Mouse (Mus musculus): Measurements from ENCODE around the gene Ptprn.

DNA sequence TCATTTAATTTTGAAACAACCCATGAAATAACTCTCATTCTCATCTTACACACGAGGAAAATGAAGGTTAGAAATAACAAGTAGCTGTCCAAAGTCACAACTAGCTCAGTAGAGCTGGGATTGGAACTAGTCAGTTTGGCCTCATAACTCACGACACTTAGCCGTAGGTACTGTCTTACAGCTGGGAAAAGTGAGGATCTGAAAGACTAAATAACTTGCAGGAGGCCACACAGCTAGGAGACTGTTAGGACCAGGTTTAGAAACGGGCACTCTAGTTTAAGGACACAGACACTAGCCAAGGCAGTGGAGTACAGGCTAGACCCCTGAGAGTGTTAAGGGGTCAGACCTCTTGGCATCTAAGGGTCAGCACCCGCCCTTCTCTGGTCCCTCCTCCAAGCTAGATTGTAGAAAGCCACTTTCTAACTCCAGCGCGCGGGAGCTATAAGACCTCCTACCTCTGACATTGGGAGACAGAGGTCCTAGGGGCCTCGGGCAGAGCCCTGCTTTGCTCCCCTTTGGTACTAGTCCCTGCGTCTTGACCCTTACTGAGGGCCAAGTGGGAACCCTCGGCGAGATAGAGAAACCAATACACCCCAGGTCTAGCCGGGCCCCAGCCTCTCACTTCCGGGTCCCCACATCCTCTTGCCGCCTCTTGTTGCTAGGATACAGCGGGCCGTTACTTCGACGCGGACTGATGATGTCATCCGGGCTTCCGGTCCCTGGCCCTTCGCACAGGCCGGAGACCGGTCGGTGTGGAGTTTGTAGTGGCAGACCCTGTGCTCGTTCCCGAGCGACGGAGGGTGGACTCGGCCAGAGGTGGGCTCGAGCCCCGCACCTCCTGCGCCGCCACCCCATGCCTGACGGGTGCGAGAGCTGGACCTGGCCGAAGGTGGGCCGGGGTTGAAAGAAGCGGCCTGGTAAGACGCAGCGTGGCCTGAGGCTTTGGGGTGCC lies 53.9 kb downstream of the Ptprn start, which contains the start of the genes Glb1l and Stk16:
- TF ChIP-seq CTCF (IDR thresholded peaks at IDR 0.05; ENCODE audit: extremely low read depth, insufficient read depth, insufficient read length, insufficient replicate concordance): no peak
- TF ChIP-seq POLR2A (IDR thresholded peaks at IDR 0.05; ENCODE audit: low read depth, low read length): peak; percentile 58
